Mouse (Mus musculus) heart, adult 18-20 months (tissue): ENCODE results near the gene Olfr837. TPM values are rescaled to one million over a fixed set of nuclear protein-coding genes. Genes with fewer than 3 reads are reported as not detected.
"Not testable (repeated sequence)": the region's sequence is repeated elsewhere in the genome, so short reads cannot be mapped to it uniquely, and the experiment has no call there.

Experiments used
- DNase-seq, 2 experiments: peaks; one replicate each; pipeline ENCODE4 v3.0.0; 2021 to 2022; ENCODE audit warnings: mixed read lengths in 1 of 2
- long read RNA-seq, 2 experiments: library from polyadenylated mRNA; stranded (forward); transcript quantifications; one replicate each; pipeline ENCODE4 v2.0.0; 2021
- total RNA-seq, 2 experiments: library from RNA; stranded (reverse); gene quantifications; 2 replicates each; pipeline ENCODE4 v1.2.3; 2021

The Olfr837 gene
- not detected for total RNA-seq
- long read RNA-seq, experiment 1, result 0 reads
- long read RNA-seq, experiment 2, result 0 reads

DNA sequence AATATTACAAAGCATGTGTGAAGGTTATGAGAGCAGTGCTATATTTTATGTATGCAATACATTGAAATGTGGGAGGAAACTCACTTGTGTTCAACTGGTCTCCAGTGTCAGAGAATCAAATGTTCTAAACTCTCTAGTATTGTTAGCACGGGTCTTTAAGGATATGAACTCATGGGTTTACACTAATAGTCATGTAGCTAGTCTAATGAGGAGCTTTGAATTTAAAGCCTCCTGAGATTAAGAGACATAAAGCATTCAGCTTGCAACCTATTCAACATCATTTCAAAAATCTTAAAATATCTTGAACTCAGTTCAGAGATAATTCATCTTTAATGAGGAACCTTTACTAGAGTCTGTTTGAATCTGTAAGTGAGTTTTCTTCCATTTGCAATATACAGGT, at the start of gene Olfr837:
Gene Olfr837, plus strand, starts transcription at position 301 of the 400 bp plus-strand sequence.
- DNase-seq, result no peak

DNA sequence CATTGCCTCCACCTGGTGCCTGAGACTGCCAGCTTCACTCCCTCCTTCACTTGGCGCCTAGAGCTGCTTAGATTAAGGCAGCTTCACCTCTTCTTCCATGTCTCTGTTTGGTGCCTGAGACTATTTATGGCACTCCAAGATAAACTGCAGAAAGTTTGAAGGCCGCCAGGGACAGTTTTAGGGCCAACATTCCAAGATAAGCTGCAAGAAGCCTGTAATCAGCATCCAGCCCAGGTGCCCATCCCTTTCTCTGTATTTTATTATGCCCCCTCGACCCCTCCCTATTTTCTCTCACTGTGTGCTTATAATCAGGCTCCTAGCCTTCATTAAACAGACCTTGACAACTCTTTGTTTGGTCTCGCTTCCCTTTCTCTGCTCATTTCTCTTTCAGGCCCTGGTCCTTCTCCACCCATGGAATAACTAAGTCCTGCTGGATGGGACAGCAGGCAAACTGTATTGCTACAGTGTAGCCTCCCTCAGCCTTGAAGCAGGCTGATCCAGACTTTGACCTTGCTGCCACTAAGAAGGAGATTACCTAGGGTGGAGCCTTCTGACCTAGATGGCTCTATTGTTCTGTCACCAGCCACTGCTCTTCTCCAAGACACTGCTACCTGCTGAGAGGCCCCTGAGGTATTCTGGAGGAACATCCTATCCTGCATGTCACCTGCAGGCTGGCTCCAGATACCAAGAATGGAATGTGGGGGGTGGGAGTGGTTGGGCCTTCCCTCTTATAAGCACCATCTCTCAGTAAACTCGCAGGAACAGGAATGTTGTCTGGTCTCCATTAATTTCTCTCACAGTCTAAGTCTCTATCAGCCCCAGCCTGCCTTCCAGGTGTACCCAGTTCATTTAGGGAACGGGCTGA, 43.0 kb upstream of the Olfr837 start:
- DNase-seq, result not testable (repeated sequence)

DNA sequence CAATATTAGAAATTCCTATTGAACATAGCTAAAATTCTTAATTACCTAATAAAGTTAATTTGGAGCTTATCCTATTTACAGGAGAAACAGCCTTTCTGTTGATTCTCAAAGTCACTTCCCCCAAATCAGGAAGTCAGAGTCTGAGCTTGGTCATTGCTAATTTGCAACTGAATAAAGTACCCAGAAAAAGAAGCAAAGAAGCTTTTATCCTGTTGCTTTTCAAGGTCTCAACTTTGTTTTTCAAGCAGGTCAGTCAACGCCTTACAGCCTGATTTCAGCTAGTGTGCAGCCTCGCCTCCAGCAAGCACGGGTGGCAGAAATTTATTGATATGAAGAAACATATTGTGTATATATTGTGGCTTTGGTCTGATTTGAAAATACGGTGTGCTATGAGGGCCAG, 38.8 kb upstream of the Olfr837 start:
- DNase-seq, result no peak

DNA sequence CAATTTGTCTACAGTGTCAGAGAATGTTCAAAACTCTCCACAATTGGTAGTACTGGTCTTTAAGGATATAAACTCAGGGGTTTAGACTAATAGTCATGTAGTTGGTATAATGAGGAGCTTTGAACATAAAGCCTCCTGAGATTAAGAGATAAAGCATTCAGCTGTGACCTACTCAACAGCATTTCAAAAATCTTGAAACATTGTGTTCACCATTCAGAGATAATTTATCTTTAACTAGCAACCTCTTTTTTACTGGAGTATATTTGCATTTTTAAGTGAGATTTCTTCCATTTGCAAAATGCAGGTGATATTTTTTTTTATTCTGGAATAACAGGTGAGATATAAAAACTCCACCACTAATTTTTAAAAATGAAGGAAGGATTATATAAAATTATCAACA, 16.0 kb upstream of the Olfr837 start, which contains the start of gene Olfr836:
Gene Olfr836, plus strand, starts transcription at position 301 of the 400 bp plus-strand sequence.
- DNase-seq, result no peak

DNA sequence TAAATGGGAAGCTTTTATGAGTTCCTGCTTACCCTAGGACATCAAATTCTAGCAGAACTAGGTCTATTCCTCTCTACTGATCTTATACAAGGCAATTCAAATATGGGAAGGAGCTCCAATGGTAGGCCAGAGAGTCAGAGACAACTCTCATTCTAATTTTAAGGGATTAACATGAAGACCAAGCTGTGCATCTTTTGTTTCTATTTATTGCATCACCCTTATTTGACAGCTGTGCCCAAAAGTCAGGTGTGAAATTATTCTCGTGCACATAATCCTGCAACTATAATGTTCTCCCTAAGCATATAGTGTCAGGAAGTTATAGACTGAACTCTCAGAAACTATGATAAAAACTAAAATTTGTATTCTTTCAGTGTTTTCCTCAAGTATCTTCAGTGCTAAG, 41.1 kb downstream of the Olfr837 start, which contains the start of gene Olfr839-ps1:
Gene Olfr839-ps1, minus strand, starts transcription at position 101 of the 400 bp plus-strand sequence.
- DNase-seq, result no peak

Other genes with a start within 250 kb of the Olfr837 start
- gene Olfr832, start 199.2 kb upstream of the Olfr837 start, total RNA-seq, result not detected
- gene Olfr834, start 148.3 kb upstream of the Olfr837 start, total RNA-seq, result not detected
- not detected for gene Olfr835, start 103.6 kb upstream of the Olfr837 start, total RNA-seq
- not detected for gene Olfr836, start 15.9 kb upstream of the Olfr837 start, total RNA-seq
- gene Olfr839-ps1, start 41.0 kb downstream of the Olfr837 start, total RNA-seq, result under 1 TPM in 1 of 2 experiments, not detected in 1; 0.03 TPM
- not detected for gene Olfr843, start 115.7 kb downstream of the Olfr837 start, total RNA-seq
- not detected for gene Olfr844, start 180.0 kb downstream of the Olfr837 start, total RNA-seq
- not detected for gene Olfr845, start 200.1 kb downstream of the Olfr837 start, total RNA-seq
- gene Olfr846, start 227.7 kb downstream of the Olfr837 start, total RNA-seq, result not detected
- not detected for gene Olfr847, start 242.4 kb downstream of the Olfr837 start, total RNA-seq